Mouse (Mus musculus) lung, postnatal 0 days (tissue): ENCODE measurements around the gene Pigl.

Source experiments
- CTCF ChIP-seq: IDR thresholded peaks from 2 replicates; pipeline ENCODE4 v1.5.1; 2016; ENCODE audit warnings: antibody characterized with exemption, mild to moderate bottlenecking
- EP300 ChIP-seq: IDR thresholded peaks from 2 replicates; pipeline ENCODE4 v1.6.1; 2016; ENCODE audit warnings: antibody characterized with exemption, mild to moderate bottlenecking, control low read depth

DNA sequence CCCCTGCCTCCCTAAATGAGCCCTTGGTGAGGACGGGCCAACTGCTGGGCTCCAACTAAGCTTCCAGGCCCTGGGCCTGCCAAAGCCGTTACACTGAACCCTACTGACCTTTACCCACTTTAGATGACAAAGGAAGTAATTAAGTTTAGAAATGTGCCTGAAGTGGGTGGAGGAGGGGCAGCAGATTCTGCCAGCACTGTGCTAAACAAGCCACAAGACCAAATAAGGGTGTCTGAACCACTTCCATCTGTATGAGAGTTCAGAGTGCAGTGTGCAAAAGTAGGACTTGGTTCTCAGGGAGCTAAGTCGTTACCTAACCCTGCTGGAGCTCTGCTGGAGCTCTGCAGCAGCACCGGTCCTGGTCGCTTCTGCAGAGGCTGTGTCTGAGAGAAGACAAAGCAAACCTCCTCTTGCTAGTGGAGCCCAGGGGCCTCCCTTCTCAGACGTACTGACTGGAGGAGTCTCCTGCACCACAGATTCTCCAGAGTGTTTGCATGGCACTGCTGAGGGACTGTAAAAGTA, 36.6 kb downstream of the Pigl start:
- TF ChIP-seq EP300 (peak; percentile 39; the same call in 1 of the 2 replicates), CTCF (no peak)
